Mouse (Mus musculus): ENCODE results near the gene Mphosph9. TPM values are rescaled to one million over a fixed set of nuclear protein-coding genes. Genes with fewer than 3 reads are reported as not detected.
A peak's percentile ranks its signal among the peaks of the same experiment; 100 is the strongest.

Gene Mphosph9
- polyA plus RNA-seq, 1 experiment from 2014 or later = 17.0 TPM

DNA sequence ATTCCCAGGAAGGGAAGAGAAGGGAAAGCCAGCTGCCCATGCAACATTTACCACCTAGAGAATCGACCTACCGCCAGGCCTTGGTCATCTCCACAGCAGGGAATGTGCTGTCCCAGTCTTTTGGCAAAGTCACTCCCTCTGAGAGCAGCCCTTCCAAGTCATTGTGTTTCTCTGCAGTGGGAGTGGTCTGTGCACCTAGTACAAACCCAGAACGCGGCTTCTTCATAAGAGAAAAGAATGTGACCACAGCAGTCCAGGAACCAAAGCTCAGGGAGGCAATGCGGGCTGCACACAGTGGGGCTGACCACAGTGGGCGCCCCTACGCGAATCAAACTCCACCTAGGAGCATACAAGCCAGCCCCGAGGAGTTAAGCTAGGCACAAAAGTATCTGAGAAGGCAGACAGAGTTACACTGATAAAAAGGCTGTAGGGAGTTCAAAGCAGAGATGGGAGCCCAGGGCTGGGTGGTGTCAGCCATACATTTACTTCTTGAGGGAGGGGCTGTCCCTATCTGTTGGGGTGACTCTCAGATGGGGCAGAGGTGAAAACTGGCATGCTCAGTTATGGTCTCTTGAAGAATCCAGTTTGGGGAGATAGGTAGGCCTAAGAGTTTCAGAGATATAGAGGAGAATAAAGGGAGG is 79.7 kb downstream of the Mphosph9 start:
- Histone ChIP-seq H3K9ac (no peak overlapping the region), H3K9me3 (no peaks in the 10 kb centered on the region), H3K4me2 (replicated peaks) (peak overlapping the region; percentile 78), H3K27ac (peak overlapping the region; percentile 41; the same call in 1 of the 2 replicates), H3K36me3 (peaks cover 14% of the 10 kb centered on the region; the same call in 1 of the 2 replicates), H3K4me3 (peak overlapping the region; percentile 60), H3K27me3 (0 out of 2 replicates have a peak, but pooled peaks cover 3% of the 10 kb centered on the region), H3K4me1 (peaks cover 22% of the 10 kb centered on the region)
- WGBS = 35% methylated on average over 9 of the region's 9 CpGs
- ATAC-seq (ENCODE audit: insufficient number of reproducible peaks, insufficient read depth, low FRiP score, low TSS enrichment) = no peak

DNA sequence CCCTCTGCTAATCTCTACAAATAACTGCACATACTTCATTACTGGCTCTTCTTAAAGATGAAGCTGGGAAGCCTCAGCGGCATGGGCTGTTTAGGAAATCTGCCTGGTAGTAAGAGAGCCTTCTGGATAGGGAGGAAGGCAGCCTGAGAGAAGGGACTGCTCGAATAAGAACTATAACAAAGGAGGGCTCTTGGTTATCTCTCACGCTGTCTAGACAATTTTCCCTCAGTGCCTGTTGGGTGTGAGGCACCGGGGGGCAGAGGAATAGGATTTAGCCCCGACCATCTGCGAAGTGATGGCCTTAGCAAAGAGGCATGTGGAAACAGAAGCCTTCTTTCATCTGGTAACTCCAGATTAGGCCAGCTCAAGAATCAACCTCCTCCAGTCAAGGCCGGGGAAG is 80.5 kb downstream of the Mphosph9 start:
- 40% methylated on average over 7 of the region's 7 CpGs for WGBS
- Histone ChIP-seq H3K4me1 (peaks cover 22% of the 10 kb centered on the region), H3K27ac (no peak overlapping the region), H3K27me3 (0 out of 2 replicates have a peak, but pooled peaks cover 3% of the 10 kb centered on the region), H3K9ac (no peak overlapping the region), H3K9me3 (no peaks in the 10 kb centered on the region), H3K4me3 (no peak overlapping the region), H3K36me3 (peaks cover 18% of the 10 kb centered on the region; the same call in 1 of the 2 replicates), H3K4me2 (replicated peaks) (no peak overlapping the region)
- ATAC-seq (ENCODE audit: insufficient number of reproducible peaks, insufficient read depth, low FRiP score, low TSS enrichment) = no peak

DNA sequence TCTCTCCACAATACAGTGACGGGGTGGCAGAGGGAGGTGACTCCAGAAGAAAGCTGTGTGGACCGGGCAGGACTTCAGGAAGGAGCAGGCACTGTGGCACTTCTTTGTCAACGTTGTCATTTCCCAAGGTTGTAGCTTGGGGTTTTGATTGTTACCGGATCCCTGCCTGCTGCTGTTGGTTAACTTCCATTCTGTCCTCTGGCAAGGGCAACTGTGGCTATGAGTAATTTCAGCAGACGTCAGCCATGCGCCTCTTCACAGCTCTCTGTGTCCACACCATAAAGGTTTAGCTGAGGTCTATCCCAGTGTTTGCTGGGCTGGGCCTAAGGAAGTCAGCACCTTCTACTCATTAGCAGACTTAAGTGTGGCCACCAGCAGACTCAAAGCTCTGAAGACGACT is 82.9 kb downstream of the Mphosph9 start:
- no peak overlapping the region for H3K9ac ChIP-seq
- 91% methylated on average over 7 of the region's 7 CpGs for WGBS
- no peak overlapping the region for H3K27ac ChIP-seq
- H3K4me1 ChIP-seq = peaks cover 34% of the 10 kb centered on the region
- H3K4me3 ChIP-seq = no peak overlapping the region
- H3K27me3 ChIP-seq = 0 out of 2 replicates have a peak, but pooled peaks cover 3% of the 10 kb centered on the region
- H3K9me3 ChIP-seq = no peaks in the 10 kb centered on the region
- peaks cover 18% of the 10 kb centered on the region; the same call in 1 of the 2 replicates for H3K36me3 ChIP-seq
- ATAC-seq (ENCODE audit: insufficient number of reproducible peaks, insufficient read depth, low FRiP score, low TSS enrichment) = no peak
- no peak overlapping the region for H3K4me2 ChIP-seq (replicated peaks)

DNA sequence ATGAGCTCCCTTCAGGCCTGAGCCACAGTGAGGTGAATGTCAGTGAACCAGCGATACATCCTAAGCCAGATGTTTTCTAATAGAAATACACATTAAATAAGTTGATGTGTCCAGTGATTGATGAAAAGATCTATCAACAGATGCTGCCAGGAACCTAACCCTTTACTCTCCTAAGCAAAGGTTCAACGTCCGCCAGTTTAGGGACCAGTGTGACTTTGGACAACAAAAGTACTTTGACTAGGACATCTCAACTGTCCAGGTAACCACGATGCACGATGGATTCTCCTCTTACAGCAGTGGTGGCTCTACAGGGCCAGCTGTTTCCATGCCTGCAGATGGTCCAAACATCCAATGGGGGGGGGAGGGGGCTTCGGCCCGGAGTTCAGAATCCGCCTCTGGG is 83.3 kb downstream of the Mphosph9 start:
- no peaks in the 10 kb centered on the region for H3K9me3 ChIP-seq
- WGBS = 94% methylated on average over 8 of the region's 8 CpGs
- H3K27ac ChIP-seq = no peak overlapping the region
- H3K4me2 ChIP-seq (replicated peaks) = no peak overlapping the region
- H3K4me3 ChIP-seq = no peak overlapping the region
- H3K36me3 ChIP-seq = peaks cover 18% of the 10 kb centered on the region; the same call in 1 of the 2 replicates
- peaks cover 34% of the 10 kb centered on the region for H3K4me1 ChIP-seq
- H3K9ac ChIP-seq = no peak overlapping the region
- no peak for ATAC-seq (ENCODE audit: insufficient number of reproducible peaks, insufficient read depth, low FRiP score, low TSS enrichment)
- 0 out of 2 replicates have a peak, but pooled peaks cover 3% of the 10 kb centered on the region for H3K27me3 ChIP-seq

DNA sequence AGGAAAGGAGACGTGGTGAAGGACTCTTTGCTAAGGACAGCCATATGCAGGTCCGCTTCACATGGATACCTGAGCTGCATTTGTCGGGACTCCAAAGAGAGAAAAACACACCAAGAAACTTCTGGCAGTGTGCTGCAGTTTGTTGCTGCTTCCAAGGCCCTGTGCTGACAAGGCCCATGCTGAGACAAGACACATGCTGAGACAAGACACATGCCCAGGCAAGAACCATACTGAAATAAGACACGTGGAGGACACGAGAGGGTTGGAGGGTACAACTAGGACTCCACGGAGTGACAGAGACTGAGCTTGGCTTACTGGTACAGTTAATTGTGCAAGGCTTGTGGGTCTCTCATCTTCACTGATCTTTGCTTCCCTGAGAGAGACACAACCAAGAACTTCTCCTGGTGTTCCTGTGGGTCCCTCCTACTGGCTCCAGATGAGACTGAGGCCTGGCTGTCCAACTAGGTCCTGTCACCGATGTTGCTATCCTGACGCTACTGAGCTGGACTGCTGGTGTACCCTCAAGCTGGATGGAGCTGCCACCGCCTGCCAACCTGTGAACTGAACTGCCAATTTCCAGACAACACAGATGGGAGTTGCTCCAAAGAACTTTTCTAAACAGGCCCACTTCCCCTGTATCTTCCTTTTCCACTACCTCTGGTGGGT is 84.4 kb downstream of the Mphosph9 start:
- ATAC-seq (ENCODE audit: insufficient number of reproducible peaks, insufficient read depth, low FRiP score, low TSS enrichment) = no peak
- 83% methylated on average over 9 of the region's 9 CpGs for WGBS
- no peak overlapping the region for H3K4me3 ChIP-seq

DNA sequence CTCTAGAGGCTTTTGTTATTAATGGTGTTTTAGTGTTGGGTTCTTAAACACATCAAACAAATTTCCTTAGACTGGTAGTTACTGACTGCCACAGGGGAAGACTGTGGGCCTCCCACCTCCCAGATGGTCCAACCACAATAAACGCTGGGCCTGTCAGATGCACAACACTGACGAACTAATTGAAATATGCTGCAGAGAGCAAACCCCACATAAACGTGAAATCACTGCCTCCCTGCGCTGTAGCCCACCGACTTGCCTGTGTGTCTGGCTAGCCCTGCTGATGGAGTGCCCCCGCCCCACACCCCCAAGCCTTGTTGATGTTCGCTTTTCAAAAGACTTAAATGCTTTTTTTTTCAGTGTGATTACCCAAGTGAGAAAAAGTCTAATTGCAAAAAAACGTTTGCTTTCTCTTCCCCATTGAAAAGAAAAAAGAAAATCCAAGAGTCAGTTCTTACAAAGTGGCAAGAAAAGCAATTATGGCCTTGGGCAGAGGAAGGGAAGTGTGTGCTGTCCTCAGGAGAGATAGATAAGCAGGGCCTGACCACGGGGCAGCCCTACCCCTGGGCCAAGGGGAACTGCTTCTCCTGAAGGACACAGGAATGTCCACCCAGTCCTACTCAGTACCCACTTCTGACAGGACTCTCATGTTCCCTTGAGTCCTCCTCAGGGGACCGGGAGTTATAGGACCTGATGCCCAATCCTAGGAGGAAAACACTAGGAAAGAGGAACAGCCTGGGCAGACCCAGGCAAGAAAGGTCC is 85.9 kb downstream of the Mphosph9 start:
- ATAC-seq (ENCODE audit: insufficient number of reproducible peaks, insufficient read depth, low FRiP score, low TSS enrichment) = no peak
- Histone ChIP-seq H3K27ac (peak overlapping the region; percentile 46; the same call in 1 of the 2 replicates), H3K9ac (no peak overlapping the region), H3K27me3 (no peaks in the 10 kb centered on the region), H3K36me3 (peaks cover 18% of the 10 kb centered on the region; the same call in 1 of the 2 replicates), H3K9me3 (no peaks in the 10 kb centered on the region), H3K4me1 (peaks cover 18% of the 10 kb centered on the region), H3K4me3 (no peak overlapping the region), H3K4me2 (replicated peaks) (peak overlapping the region; percentile 24; the same call in 1 of the 2 replicates)
- 35% methylated on average over 10 of the region's 10 CpGs for WGBS

More for the DNA sequence above, 84.4 kb downstream of the Mphosph9 start:
- Histone ChIP-seq H3K4me2 (replicated peaks) (no peak overlapping the region), H3K9me3 (no peaks in the 10 kb centered on the region), H3K36me3 (peaks cover 18% of the 10 kb centered on the region; the same call in 1 of the 2 replicates), H3K27ac (no peak overlapping the region), H3K4me1 (peaks cover 28% of the 10 kb centered on the region), H3K27me3 (0 out of 2 replicates have a peak, but pooled peaks cover 3% of the 10 kb centered on the region), H3K9ac (no peak overlapping the region)

DNA sequence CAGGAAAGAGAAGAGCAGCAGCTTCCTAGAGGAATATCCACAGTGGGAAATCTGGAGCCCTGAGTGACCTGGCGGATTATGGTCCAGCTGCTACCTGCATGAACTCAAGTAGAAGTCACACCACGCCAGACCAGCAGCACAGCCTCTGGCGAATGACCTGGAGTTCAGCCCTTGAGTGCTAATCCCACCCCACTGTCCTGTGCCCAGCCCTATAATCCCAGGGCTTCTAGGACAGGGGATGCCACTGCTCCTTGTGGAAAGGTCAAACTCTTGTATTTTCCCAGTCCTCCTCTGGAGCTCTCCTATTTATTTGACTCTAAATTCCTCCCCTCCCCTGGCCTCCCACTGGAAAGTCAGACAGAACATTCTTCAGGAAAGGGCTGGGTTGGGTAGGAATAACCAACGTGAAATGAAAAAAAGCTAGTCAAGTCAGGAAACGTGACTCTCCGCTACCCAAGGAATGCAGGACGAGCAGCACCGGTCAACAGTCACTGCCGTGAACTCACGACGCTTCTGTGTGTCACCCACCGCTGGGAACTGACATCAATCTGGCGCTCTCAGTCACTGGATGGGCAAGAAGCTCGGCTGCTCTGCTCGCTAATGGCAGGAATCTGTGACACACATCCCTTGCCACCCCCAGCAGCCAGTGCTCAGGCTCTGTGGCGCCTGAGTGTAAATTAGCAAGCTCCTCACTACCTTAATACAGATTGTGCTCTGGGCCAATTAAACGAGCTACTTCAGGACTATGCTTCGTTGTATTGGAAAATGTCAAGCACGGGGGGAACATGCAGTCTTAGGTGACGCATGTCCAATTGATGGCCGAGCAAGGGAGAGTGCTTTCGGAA is 86.7 kb downstream of the Mphosph9 start:
- Histone ChIP-seq H3K4me3 (no peak overlapping the region), H3K27me3 (no peaks in the 10 kb centered on the region), H3K9me3 (no peaks in the 10 kb centered on the region), H3K9ac (no peak overlapping the region), H3K4me2 (replicated peaks) (peak overlapping the region; percentile 24; the same call in 1 of the 2 replicates), H3K27ac (0 out of 2 replicates have a peak overlapping the region, but pooled peaks have one; percentile 46), H3K4me1 (peaks cover 18% of the 10 kb centered on the region), H3K36me3 (peaks cover 18% of the 10 kb centered on the region; the same call in 1 of the 2 replicates)
- WGBS = 38% methylated on average over 22 of the region's 22 CpGs
- ATAC-seq (ENCODE audit: insufficient number of reproducible peaks, insufficient read depth, low FRiP score, low TSS enrichment) = peak; percentile 18; the same call in 1 of the 2 replicates

DNA sequence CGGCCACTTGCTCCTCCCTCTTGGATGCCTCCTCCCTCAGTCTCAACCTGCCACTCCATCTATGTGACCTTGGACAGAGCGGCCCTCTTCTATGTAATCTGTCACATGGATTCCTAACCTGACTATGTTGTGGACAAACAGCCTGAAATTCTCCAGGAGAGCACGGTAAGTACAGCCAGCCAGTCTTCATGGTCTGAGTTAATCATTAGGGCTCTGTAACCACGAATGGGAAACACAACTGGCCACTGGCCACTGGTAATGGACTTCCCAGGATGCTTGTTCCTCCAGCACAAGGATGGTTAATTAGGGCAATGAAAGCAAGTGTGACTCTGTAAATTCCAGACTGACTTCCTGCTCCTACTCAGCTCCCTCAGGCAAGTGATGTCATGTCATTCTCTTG is 91.6 kb downstream of the Mphosph9 start:
- Histone ChIP-seq H3K4me2 (replicated peaks) (no peak overlapping the region), H3K9me3 (no peaks in the 10 kb centered on the region), H3K27ac (no peak overlapping the region), H3K4me1 (peaks cover 23% of the 10 kb centered on the region), H3K4me3 (no peak overlapping the region), H3K27me3 (no peaks in the 10 kb centered on the region), H3K9ac (no peak overlapping the region), H3K36me3 (no peaks in the 10 kb centered on the region)
- no peak for ATAC-seq (ENCODE audit: insufficient number of reproducible peaks, insufficient read depth, low FRiP score, low TSS enrichment)
- WGBS = 81% methylated on average over 4 of the region's 4 CpGs

DNA sequence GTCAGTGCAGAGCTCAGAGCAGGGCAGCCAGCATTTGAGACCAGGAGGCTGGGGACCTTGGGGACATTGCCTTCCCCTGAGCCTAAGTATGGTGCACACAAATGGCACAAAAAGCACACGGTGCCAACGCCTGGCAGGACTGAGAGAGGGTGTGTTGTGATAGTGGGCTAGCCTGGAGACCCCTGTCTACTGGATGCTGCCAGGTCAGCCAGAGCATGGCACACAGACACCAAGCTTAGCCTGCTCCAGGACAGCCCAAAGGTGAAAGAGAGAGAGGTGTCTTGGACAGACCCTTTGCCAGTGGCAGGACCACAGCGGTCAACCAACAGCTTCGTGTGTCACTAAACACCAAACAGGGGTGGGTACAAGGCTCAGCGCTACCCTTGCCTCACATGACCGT is 93.0 kb downstream of the Mphosph9 start:
- no peak overlapping the region for H3K27ac ChIP-seq
- H3K9me3 ChIP-seq = no peaks in the 10 kb centered on the region
- 94% methylated on average over 6 of the region's 6 CpGs for WGBS
- H3K4me2 ChIP-seq (replicated peaks) = no peak overlapping the region
- no peak overlapping the region for H3K9ac ChIP-seq
- no peak overlapping the region for H3K4me3 ChIP-seq
- peaks cover 15% of the 10 kb centered on the region; the same call in 1 of the 2 replicates for H3K4me1 ChIP-seq
- no peaks in the 10 kb centered on the region for H3K36me3 ChIP-seq
- no peaks in the 10 kb centered on the region for H3K27me3 ChIP-seq
- no peak for ATAC-seq (ENCODE audit: insufficient number of reproducible peaks, insufficient read depth, low FRiP score, low TSS enrichment)

DNA sequence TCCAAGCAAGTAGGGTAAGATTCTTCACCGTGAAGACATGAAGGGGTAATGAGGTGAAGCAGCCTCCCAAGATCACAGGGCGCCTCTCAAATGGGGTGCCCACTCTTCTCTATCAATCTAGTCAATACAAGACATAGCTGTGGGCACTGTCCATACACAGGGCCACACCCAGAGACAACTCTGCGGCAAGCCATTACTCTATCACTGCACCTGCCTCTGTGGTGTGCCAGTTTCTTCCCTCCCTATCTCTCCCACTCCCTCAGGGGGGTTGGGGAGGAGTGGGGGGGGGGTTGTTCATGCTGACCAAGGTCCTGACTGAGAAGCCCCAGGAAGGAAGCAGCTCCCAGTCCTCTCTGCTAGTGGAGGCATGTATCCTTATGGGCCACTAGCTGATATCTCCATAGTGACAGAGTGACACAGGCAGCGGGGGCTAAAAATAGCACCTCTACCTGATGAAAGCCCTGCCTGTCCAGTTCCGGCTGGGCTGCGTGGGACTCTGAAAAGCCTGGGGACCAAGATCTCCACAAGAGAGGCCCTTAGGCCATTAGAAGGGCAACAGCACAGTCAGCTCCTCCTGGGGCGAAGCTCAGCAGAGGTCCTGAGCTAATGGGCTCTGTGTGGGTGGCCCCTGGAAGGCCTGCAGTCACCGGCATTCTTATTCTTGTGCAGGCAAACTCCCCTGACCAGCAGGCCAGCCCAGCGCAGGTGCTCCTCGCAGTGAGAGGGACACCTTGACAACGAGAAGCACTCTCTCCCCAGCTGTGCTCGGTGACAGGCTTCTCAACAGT is 93.7 kb downstream of the Mphosph9 start:
- Histone ChIP-seq H3K9ac (no peak overlapping the region), H3K4me2 (replicated peaks) (no peak overlapping the region), H3K4me1 (peaks cover 15% of the 10 kb centered on the region; the same call in 1 of the 2 replicates), H3K27me3 (no peaks in the 10 kb centered on the region), H3K4me3 (no peak overlapping the region), H3K9me3 (no peaks in the 10 kb centered on the region), H3K36me3 (no peaks in the 10 kb centered on the region), H3K27ac (no peak overlapping the region)
- ATAC-seq (ENCODE audit: insufficient number of reproducible peaks, insufficient read depth, low FRiP score, low TSS enrichment) = no peak
- WGBS = 51% methylated on average over 12 of the region's 12 CpGs
